Mouse (Mus musculus) frontal cortex, postnatal 10 days (tissue): ENCODE measurements around the gene Wasf1.

Experiments
- DNase-seq, 2 experiments: peaks; one replicate each; pipeline ENCODE4 v3.0.0; 2022; ENCODE audit warnings: low spot score in 2 of 2, mixed read lengths in 1 of 2

The Wasf1 gene

GRCm38 (mm10) chr10:40889146-40889545, 5.9 kb downstream of the Wasf1 start:
- no peak for DNase-seq

- DNase-seq, result no peak
Measured at GRCm38 (mm10) chr10:40895765-40896164, 12.5 kb downstream of the Wasf1 start.

DNA sequence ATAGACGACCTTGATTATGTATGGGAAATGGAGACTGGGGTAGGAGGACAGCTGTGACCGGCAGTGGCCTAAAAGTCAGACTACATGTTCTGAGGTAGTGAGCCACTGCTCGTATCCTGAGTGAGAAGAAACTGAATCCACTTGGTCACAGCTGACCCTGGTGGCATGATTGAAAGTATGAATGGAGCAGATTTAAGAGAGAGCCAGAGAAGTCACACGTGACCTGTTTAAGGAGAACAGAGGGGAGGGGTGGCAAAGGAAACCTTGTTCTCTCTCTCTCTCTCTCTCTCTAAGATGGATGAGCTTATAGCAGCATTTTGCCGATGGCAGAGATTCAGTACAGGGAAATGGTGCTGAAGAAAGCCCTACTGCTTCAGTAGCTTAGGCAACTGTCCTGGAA, 13.4 kb downstream of the Wasf1 start:
- no peak for DNase-seq

DNA sequence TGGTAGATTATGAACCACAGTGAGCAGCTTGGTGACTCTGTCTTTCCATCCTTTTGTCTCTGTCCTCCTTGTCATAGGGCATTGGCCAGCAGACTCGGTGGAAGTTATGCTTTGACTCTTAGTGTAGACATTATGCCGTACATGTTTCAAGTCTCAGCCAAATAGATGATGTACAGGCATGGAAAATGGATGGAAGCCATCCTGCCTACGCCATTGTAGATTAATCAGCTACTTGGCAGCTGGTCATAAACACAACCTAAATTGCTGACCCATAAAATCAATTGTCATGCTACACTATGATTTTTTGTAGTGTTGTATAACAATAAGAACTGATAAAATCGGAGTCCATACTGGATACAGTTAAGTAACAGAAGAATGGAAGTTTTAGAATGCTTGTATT, 18.5 kb downstream of the Wasf1 start:
- DNase-seq, result no peak

GRCm38 (mm10) chr10:40906131-40906530, 22.9 kb downstream of the Wasf1 start:
- DNase-seq, result no peak

DNA sequence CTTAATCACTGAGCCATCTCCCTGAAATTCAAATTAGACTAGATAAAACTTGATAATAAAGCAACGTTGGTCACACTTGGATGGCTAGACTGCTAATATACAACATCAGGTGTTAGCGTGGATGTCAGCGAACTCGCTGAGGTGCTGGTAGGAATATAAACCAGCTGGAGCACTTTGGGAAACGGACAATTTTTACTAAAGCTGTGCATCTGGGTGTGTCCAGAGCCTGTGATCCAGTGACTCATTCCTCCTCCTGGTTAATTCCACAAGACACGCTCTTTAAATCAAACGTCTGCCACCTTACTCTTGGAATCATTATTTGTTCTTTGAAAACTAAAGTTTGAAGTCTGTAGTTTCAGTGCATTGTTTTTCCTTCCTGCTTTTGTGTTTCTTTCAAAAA, 23.5 kb downstream of the Wasf1 start:
- no peak for DNase-seq

DNA sequence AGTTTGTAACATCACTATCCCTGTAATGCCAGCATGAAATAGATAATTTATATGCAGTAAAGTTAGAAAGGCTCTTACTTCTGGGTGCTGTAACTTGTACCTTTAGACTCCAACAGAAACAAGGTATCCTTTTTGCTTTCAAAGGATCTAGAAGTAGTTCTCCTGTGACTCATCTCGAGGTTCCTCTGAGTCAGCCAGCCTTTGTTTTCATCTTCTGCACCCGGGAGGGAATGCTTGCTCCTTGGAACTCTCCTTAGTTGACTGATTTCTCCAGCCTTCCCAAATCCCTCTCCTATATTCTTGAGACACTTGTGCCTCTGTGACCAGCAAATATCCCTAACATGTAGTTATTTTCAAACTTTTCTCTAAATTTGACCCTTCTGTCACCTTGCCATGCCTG, 25.3 kb downstream of the Wasf1 start:
- DNase-seq, result no peak

DNA sequence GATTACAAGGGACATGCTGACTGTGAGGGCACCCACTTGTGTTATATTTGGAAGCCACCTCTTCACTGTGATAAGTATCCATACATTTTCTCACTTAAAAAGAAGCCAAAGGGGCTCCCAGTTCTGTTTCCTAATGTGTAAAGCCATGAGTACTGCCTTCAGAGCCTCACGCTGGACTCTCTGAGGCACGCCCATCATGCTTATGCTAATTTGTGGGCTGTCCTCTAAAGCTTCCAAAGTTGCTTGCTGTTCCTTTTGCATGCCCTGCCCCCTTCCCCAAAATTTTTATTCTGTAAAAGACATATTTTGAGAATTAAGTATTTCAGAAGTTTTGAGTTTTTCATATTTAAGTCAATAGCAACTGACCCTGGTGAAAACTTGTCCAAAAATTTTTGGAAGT, 27.5 kb downstream of the Wasf1 start:
- no peak for DNase-seq

DNA sequence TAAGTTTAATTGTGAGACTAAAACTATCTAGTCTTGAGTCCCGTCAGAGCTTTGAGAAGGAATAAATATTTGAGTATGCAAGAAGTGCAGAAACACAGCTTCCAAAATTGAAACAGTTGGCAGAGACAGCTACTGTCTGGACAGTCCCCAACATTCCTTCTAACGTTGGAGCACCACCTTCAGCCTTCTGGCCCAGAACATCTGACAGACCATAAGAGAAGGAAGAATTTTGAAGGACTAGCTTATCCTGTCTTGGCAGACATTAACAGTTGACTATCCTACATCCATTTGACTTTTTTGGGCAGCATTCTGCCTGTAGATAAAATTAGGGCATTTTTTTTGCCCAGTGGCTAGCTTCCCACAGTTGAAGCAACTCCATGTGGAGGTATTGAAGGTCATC, 32.0 kb downstream of the Wasf1 start:
- DNase-seq, result no peak

- DNase-seq, result no peak
Measured at GRCm38 (mm10) chr10:40918669-40919440, 35.6 kb downstream of the Wasf1 start.

DNA sequence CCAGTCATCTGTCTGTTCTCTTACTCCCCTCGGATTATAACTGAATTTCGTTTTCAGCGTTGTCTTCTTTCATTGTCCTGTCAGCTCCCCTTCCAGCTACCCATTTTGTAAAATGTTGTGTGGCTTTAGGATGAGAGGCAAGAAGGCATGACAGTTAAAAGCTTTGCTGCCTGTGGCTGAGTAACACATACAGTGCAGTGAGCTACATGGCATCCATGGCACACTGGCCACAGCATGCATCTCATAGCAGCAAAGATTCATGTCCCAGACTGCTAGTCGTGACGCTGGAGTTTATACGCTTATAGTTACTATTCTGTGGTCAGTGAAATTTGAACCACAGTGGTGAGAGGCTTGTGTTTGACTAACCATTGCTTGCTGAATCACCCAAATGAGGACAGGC, 36.2 kb downstream of the Wasf1 start:
- no peak for DNase-seq

GRCm38 (mm10) chr10:40932995-40933394, 49.7 kb downstream of the Wasf1 start:
- DNase-seq, result no peak

DNA sequence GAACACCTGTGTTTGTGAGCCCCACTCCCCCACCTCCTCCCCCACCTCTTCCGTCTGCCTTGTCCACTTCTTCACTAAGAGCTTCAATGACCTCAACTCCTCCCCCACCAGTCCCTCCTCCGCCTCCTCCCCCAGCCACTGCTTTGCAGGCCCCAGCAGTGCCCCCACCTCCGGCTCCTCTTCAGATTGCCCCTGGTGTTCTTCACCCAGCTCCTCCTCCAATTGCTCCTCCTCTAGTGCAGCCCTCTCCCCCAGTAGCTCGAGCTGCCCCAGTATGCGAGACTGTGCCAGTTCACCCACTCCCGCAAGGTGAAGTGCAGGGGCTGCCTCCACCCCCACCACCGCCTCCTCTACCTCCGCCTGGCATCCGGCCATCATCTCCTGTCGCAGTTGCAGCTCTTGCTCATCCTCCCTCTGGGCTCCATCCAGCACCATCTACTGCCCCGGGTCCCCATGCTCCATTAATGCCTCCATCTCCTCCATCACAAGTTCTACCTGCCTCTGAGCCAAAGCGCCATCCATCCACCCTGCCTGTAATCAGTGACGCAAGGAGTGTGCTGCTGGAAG, 53.0 kb downstream of the Wasf1 start:
- DNase-seq, result no peak

DNA sequence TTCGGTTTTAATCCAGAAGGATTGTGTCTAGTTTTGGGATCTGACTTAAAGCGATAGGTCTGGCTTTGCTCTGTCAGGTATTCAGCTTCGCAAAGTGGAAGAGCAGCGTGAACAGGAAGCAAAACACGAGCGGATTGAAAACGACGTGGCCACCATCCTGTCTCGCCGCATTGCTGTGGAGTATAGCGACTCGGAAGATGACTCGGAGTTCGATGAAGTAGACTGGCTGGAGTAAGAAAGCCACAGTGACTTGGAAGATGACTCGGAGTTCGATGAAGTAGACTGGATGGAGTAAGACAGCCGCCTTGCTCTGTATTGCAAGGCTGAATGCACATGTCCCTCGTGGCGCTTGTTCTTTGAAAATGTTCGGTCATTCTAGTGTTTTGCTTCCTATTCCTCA, 54.3 kb downstream of the Wasf1 start:
- no peak for DNase-seq

GRCm38 (mm10) chr10:40942688-40943087, 59.4 kb downstream of the Wasf1 start:
- no peak for DNase-seq

- no peak for DNase-seq
Measured at GRCm38 (mm10) chr10:40950176-40950575, 66.9 kb downstream of the Wasf1 start.

- DNase-seq, result no peak
Measured at GRCm38 (mm10) chr10:40956206-40956605, 72.9 kb downstream of the Wasf1 start.

GRCm38 (mm10) chr10:40961365-40961764, 78.1 kb downstream of the Wasf1 start:
- DNase-seq, result no peak

- DNase-seq, result no peak
Measured at GRCm38 (mm10) chr10:40962008-40962407, 78.7 kb downstream of the Wasf1 start.

GRCm38 (mm10) chr10:40964546-40964945, 81.3 kb downstream of the Wasf1 start:
- DNase-seq, result no peak

DNA sequence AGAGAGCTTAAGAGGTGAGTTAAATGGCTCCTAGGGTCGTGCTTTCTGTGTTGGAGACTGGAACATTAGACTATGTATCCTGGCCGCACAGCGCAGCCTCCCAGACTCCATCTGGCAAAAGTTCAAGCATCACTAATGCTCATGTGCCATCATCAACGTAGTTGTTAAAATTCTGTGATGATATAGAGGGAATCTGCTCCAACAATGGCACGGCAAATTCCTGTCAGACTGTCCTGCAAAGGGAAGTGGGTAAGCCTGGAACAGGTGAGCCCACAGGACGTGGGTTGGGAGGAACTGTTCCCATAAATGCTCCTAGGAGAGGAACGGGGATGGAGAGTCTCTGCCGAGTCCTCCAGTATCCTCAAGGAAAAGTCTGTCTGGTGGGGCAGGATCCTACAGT, 85.3 kb downstream of the Wasf1 start:
- no peak for DNase-seq

DNA sequence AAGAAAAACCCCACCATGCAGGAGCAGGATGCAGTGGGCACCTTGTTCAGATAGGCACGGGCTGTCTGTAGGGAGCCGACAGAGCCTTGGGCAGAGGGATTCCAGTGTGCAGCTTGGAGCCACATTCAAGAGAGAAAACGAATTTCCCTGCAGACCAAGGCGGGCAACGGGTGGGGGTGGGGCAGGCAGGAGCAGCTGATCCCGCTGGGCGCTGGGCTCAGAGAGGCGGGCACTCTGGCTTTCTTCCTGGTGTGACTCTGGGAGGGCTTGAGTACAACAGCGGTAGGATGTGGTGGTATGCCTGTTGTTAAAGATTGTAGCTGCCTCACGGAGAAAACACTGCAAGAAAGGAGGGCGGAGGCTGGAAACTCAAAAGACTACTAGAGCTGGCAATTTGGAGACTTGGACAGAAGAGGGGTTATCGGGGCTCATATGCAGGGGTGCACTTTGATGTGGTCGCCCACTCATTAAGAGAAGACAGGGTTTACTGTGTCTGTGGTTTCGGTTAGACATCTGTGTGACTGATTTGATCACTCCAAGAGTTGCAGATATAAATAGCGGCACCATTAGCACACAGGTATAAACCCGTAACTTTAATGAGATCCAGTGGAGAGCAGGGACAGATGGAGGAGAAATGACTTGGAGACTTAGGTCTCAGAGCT, 86.2 kb downstream of the Wasf1 start:
- no peak for DNase-seq

GRCm38 (mm10) chr10:40970601-40971245, 87.4 kb downstream of the Wasf1 start:
- peak; percentile 51 to 62 for DNase-seq
